Mouse (Mus musculus) embryonic facial prominence, embryonic 12.5 days (tissue): ENCODE measurements around the gene Slc25a23. TPM values are rescaled to one million over a fixed set of nuclear protein-coding genes. Genes with fewer than 3 reads are reported as not detected.
"Not testable (repeated sequence)": the region's sequence is repeated elsewhere in the genome, so short reads cannot be mapped to it uniquely, and the experiment has no call there.

Experiments used
- ATAC-seq: fragments of 200-750 bp; cut with Nextera tagmentation; 2 replicates; pipeline ENCODE4 v1.8.0; 2017; ENCODE audit not compliant: insufficient number of reproducible peaks, insufficient read depth, low FRiP score, low TSS enrichment
- H3K27ac ChIP-seq: fragments of 300-500 bp; sonication (generic); 2 replicates; pipeline ENCODE4 v1.5.1; 2016; ENCODE audit warnings: mild to moderate bottlenecking
- H3K27me3 ChIP-seq: fragments of 300-500 bp; sonication (generic); 2 replicates; pipeline ENCODE4 v1.6.1; 2016; ENCODE audit warnings: mild to moderate bottlenecking, moderate library complexity
- H3K36me3 ChIP-seq: fragments of 300-500 bp; sonication (generic); 2 replicates; pipeline ENCODE4 v1.6.1; 2016; ENCODE audit warnings: mild to moderate bottlenecking
- H3K4me1 ChIP-seq: fragments of 300-500 bp; sonication (generic); 2 replicates; pipeline ENCODE4 v1.6.1; 2016
- H3K4me2 ChIP-seq: fragments of 300-500 bp; sonication (generic); replicated peaks from 2 replicates; pipeline ENCODE4 v1.6.1; 2016; ENCODE audit warnings: mild to moderate bottlenecking, moderate library complexity
- H3K4me3 ChIP-seq: fragments of 300-500 bp; sonication (generic); 2 replicates; pipeline ENCODE4 v1.5.1; 2016; ENCODE audit warnings: mild to moderate bottlenecking
- H3K9ac ChIP-seq: fragments of 300-500 bp; sonication (generic); 2 replicates; pipeline ENCODE4 v1.6.1; 2016; ENCODE audit warnings: mild to moderate bottlenecking, moderate library complexity
- H3K9me3 ChIP-seq: fragments of 300-500 bp; sonication (generic); 2 replicates; pipeline ENCODE4 v1.6.1; 2016; ENCODE audit warnings: mild to moderate bottlenecking, moderate library complexity
- WGBS: fragments of 180-500 bp; shearing (Covaris S2); methylation state at CpG from one replicate; pipeline ENCODE4 v1.1.7; 2016; 5-methylcytosine and 5-hydroxymethylcytosine counted together
- polyA plus RNA-seq: library from polyadenylated mRNA; unstranded; fragments of >200 nt; fragmentation: Nextera tagmentation; extraction: Ambion mirVana; gene quantifications from 2 replicates; pipeline ENCODE4 v1.2.1, GENCODE M21; 2016

Slc25a23 gene
- polyA plus RNA-seq, 1 experiment from 2014 or later, result 10.1 TPM

- no peaks in the 10 kb centered on the region for H3K9me3 ChIP-seq
- peaks cover 42% of the 10 kb centered on the region for H3K27me3 ChIP-seq
- H3K27ac ChIP-seq, result no peak overlapping the region
Observed at GRCm38 (mm10) chr17:57066908-57067307, 7.2 kb upstream of the Slc25a23 start.

DNA sequence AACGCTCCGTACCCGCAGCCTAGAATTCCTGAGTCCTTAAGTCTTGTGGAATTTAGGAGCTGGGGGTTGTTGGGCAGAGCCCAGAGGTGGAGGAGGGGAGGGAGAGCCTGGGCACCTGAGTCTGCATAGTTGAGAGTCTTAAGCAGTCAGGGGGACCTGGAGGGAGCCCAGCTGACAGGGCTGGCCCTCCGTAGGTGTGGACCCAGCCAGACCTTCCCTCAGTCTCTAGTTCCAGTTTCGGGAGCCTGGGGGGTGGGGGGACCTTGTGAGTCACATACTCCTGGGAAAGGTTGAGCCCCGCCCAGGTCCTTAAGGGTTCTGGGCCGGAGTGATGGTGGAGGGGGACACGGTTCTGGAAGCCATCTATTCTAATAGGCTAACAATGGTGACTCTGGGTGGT lies 3.4 kb upstream of the Slc25a23 start:
- no peaks in the 10 kb centered on the region for H3K36me3 ChIP-seq
- 7% methylated on average over 8 of the region's 8 CpGs for WGBS
- H3K9ac ChIP-seq, result no peak overlapping the region
- peaks cover 8% of the 10 kb centered on the region; the same call in 1 of the 2 replicates for H3K4me1 ChIP-seq
- no peak overlapping the region for H3K27ac ChIP-seq
- no peak for ATAC-seq
- no peak overlapping the region for H3K4me3 ChIP-seq
- H3K4me2 ChIP-seq, result peak overlapping the region; percentile 21; the same call in 1 of the 2 replicates
- H3K9me3 ChIP-seq, result no peaks in the 10 kb centered on the region
- H3K27me3 ChIP-seq, result peaks cover 54% of the 10 kb centered on the region

More at GRCm38 (mm10) chr17:57066908-57067307, 7.2 kb upstream of the Slc25a23 start:
- Histone ChIP-seq H3K36me3 (no peaks in the 10 kb centered on the region), H3K9ac (no peak overlapping the region), H3K4me1 (no peaks in the 10 kb centered on the region), H3K4me2 (no peak overlapping the region), H3K4me3 (no peak overlapping the region)
- ATAC-seq, result no peak
- WGBS, result 56% methylated on average over 5 of the region's 5 CpGs

DNA sequence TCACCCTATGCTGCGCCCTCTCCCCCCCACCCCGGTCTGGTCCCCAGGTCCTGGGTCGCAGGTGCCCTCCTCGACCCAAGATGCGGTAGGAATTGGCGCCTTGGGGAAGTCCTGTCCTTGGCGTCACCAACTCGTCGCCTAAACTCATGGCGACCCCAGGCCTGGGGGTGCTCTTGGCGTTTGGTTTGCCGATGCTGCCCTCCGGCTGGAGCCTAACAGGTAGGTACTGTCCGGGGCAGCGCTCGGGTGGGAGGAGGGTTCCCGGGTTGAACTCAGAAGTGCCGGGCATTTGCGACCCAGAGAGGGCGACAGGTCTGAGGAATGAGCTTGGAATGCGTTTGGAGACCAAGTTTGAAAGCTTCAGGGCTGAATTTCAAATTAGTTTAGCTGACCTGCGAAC lies 2.9 kb upstream of the Slc25a23 start:
- peaks cover 54% of the 10 kb centered on the region for H3K27me3 ChIP-seq
- no peak for ATAC-seq
- H3K4me3 ChIP-seq, result peak overlapping the region; percentile 27
- no peaks in the 10 kb centered on the region for H3K36me3 ChIP-seq
- H3K9me3 ChIP-seq, result no peaks in the 10 kb centered on the region
- peak overlapping the region; percentile 36 for H3K4me2 ChIP-seq
- peaks cover 8% of the 10 kb centered on the region; the same call in 1 of the 2 replicates for H3K4me1 ChIP-seq
- WGBS, result 2% methylated on average over 22 of the region's 22 CpGs
- peak overlapping the region; percentile 17; the same call in 1 of the 2 replicates for H3K9ac ChIP-seq
- H3K27ac ChIP-seq, result no peak overlapping the region

GRCm38 (mm10) chr17:57062011-57062521 lies 2.4 kb upstream of the Slc25a23 start:
- peak overlapping the region; percentile 17; the same call in 1 of the 2 replicates for H3K9ac ChIP-seq
- peak overlapping the region; percentile 27 for H3K4me3 ChIP-seq
- H3K27me3 ChIP-seq, result peaks cover 54% of the 10 kb centered on the region
- peak overlapping the region; percentile 36 for H3K4me2 ChIP-seq
- H3K27ac ChIP-seq, result no peak overlapping the region
- ATAC-seq, result no peak
- peaks cover 8% of the 10 kb centered on the region; the same call in 1 of the 2 replicates for H3K4me1 ChIP-seq
- WGBS, result 2% methylated on average over 39 of the region's 39 CpGs
- no peaks in the 10 kb centered on the region for H3K9me3 ChIP-seq
- H3K36me3 ChIP-seq, result no peaks in the 10 kb centered on the region

DNA sequence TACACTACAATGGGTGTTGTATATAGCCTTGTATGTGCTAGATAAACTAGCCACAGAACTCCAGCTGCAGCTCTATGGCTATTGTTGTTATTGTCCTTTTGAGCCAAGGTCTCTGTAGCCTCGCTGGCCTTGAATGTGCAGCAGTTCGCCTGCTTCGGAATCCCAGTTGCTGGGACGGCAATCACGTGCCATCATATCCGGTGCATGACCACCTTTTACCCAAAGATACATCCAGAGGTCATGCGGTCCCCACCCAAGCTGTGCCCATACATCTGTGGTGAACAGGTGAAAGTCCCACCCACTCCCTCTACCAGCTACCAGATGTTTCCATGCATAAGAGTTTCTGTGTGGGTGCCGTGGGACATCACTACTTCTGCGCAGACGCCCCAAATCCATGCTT lies 1.4 kb upstream of the Slc25a23 start:
- 0 out of 2 replicates have a peak overlapping the region, but pooled peaks have one; percentile 87 for H3K4me3 ChIP-seq
- no peak overlapping the region for H3K9ac ChIP-seq
- no peak for ATAC-seq
- H3K27me3 ChIP-seq, result peaks cover 48% of the 10 kb centered on the region
- peak overlapping the region; percentile 92 for H3K4me2 ChIP-seq
- H3K9me3 ChIP-seq, result no peaks in the 10 kb centered on the region
- H3K27ac ChIP-seq, result no peak overlapping the region
- H3K4me1 ChIP-seq, result peaks cover 8% of the 10 kb centered on the region; the same call in 1 of the 2 replicates
- no peaks in the 10 kb centered on the region for H3K36me3 ChIP-seq
- WGBS, result 45% methylated on average over 10 of the region's 10 CpGs

DNA sequence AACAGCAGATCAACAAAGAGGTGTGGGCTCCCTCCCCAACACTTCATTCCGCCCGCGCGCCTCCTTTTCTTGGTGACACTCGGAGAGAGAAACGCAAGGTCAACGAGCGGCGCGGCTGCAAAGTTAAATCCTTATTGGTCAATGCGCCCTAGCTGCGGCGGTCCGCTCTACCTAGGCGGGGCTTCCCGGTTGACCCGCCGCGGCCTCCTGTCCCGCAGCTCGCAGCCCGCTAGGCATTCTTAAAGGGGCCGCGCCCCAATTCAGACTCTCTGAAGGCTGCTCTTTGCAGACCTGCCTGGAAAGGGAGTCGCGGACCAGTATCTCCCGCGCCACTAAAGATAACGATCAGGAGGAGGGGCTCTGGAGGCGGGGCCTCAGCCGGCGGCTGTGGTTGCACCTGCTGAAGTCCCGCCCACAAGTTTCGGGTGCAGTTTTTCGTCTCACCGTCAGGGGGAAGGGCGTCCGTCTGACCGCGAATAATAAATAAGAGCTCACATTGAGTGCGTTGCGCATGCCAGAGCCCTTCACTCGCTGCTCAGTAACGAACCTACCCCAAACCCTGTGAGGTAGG lies 653 bp upstream of the Slc25a23 start:
- no peaks in the 10 kb centered on the region for H3K36me3 ChIP-seq
- peaks cover 44% of the 10 kb centered on the region for H3K27me3 ChIP-seq
- H3K4me3 ChIP-seq, result peak overlapping the region; percentile 87
- WGBS, result under 1% methylated on average over 44 of the region's 44 CpGs
- peak; percentile 77 for ATAC-seq
- H3K4me1 ChIP-seq, result peaks cover 8% of the 10 kb centered on the region; the same call in 1 of the 2 replicates
- H3K4me2 ChIP-seq, result peak overlapping the region; percentile 92
- no peak overlapping the region for H3K9ac ChIP-seq
- H3K27ac ChIP-seq, result no peak overlapping the region; the same call in 1 of the 2 replicates
- no peaks in the 10 kb centered on the region for H3K9me3 ChIP-seq

- peak within 1 kb of the TSS; percentile 92 for H3K4me2 ChIP-seq
- no peaks in the 10 kb centered on the region for H3K9me3 ChIP-seq
- 1% methylated on average over 13 of the region's 22 CpGs for WGBS
- H3K27me3 ChIP-seq, result peaks cover 32% of the 10 kb centered on the region
- no peaks in the 10 kb centered on the region; the same call in 1 of the 2 replicates for H3K36me3 ChIP-seq
- peak within 1 kb of the TSS; percentile 30; the same call in 1 of the 2 replicates for H3K27ac ChIP-seq
- H3K4me3 ChIP-seq, result peak within 1 kb of the TSS; percentile 87
- peak; percentile 11; the same call in 1 of the 2 replicates for ATAC-seq
- peak within 1 kb of the TSS; percentile 75 for H3K9ac ChIP-seq
- H3K4me1 ChIP-seq, result peaks cover 8% of the 10 kb centered on the region; the same call in 1 of the 2 replicates
Observed at GRCm38 (mm10) chr17:57058891-57059485, 675 bp downstream of the Slc25a23 start, which contains the start of gene Crb3. Crb3 (plus strand) TSS chr17:57059105.

GRCm38 (mm10) chr17:57056246-57056645 lies 3.4 kb downstream of the Slc25a23 start:
- ATAC-seq, result no peak
- Histone ChIP-seq H3K9ac (no peak overlapping the region), H3K27me3 (peaks cover 5% of the 10 kb centered on the region), H3K4me2 (no peak overlapping the region), H3K36me3 (peaks cover 8% of the 10 kb centered on the region; the same call in 1 of the 2 replicates), H3K4me3 (no peak overlapping the region), H3K27ac (no peak overlapping the region), H3K4me1 (peaks cover 8% of the 10 kb centered on the region; the same call in 1 of the 2 replicates), H3K9me3 (no peaks in the 10 kb centered on the region)
- WGBS, result 76% methylated on average over 3 of the region's 3 CpGs

DNA sequence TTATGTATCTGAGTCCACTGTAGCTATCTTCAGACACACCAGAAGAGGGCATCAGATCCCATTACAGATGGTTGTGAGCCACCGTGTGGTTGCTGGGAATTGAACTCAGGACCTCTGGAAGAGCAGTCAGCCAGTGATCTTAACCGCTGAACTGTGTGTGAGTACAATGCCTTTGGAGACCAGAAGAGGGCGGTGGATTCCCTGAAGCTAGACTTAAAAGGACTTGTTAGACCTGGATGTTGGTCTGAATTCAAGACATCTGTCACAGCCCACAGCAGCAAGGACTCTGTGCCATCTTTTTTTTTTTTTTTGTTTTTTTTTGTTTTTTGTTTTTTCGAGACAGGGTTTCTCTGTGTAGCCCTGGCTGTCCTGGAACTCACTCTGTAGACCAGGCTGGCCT lies 8.0 kb downstream of the Slc25a23 start:
- not testable (repeated sequence) for H3K9ac ChIP-seq, H3K4me2 ChIP-seq, H3K27me3 ChIP-seq, H3K27ac ChIP-seq, ATAC-seq, H3K9me3 ChIP-seq, H3K4me3 ChIP-seq, H3K4me1 ChIP-seq
- WGBS, result 77% methylated on average over 4 of the region's 4 CpGs
- H3K36me3 ChIP-seq, result peaks cover 12% of the 10 kb centered on the region; the same call in 1 of the 2 replicates

DNA sequence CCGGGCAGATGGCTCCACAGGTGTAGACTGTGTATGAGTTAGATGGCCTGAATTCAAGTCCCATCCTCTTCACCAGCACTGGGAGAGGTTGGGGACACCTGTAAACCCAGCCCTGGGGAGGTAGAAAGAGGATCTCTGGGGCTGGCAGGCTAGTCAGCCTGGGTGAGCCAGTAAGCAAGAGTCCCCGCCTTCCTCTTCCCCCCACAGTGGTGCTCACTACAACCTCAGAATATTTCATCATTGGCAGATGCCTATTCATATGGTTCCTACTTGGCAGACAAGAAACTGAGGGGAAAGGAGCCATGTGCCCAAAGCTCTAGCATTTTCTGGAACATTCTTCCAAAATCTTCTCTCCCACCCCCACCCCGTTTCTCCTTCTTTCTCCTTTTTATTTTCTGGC lies 10.8 kb downstream of the Slc25a23 start:
- Histone ChIP-seq H3K9ac (no peak overlapping the region), H3K27ac (no peak overlapping the region), H3K36me3 (peaks cover 12% of the 10 kb centered on the region; the same call in 1 of the 2 replicates), H3K4me1 (no peaks in the 10 kb centered on the region), H3K4me3 (no peak overlapping the region), H3K27me3 (no peaks in the 10 kb centered on the region), H3K4me2 (no peak overlapping the region), H3K9me3 (no peaks in the 10 kb centered on the region)
- ATAC-seq, result no peak
- WGBS, result 87% methylated on average over 3 of the region's 3 CpGs

- Histone ChIP-seq H3K36me3 (peaks cover 4% of the 10 kb centered on the region; the same call in 1 of the 2 replicates), H3K4me2 (no peak overlapping the region), H3K27ac (no peak overlapping the region), H3K9ac (no peak overlapping the region), H3K4me1 (no peaks in the 10 kb centered on the region), H3K4me3 (no peak overlapping the region), H3K9me3 (no peaks in the 10 kb centered on the region), H3K27me3 (no peaks in the 10 kb centered on the region)
- 35% methylated on average over 5 of the region's 5 CpGs for WGBS
- ATAC-seq, result no peak; the same call in 1 of the 2 replicates
Observed at GRCm38 (mm10) chr17:57047406-57047805, 12.3 kb downstream of the Slc25a23 start.
